Mouse (Mus musculus) urinary bladder, adult 2 months (tissue): Measurements from ENCODE around the gene Zfp715. TPM values are rescaled to one million over a fixed set of nuclear protein-coding genes. Genes with fewer than 3 reads are reported as not detected.
A peak's percentile ranks its signal among the peaks of the same experiment; 100 is the strongest.
"Not testable (repeated sequence)": the region's sequence is repeated elsewhere in the genome, so short reads cannot be mapped to it uniquely, and the experiment has no call there.

Experiments
- DNase-seq: peaks from one replicate; pipeline ENCODE4 v3.0.0; 2022; ENCODE audit warnings: low spot score
- polyA plus RNA-seq: library from polyadenylated mRNA; depleted of rRNA; stranded (reverse); fragments of >200 nt; gene quantifications from 2 replicates; pipeline ENCODE4 v1.2.3, GENCODE M21; 2012; rRNA removed

Zfp715 gene
- polyA plus RNA-seq, 1 experiment = 13.1 TPM

DNA sequence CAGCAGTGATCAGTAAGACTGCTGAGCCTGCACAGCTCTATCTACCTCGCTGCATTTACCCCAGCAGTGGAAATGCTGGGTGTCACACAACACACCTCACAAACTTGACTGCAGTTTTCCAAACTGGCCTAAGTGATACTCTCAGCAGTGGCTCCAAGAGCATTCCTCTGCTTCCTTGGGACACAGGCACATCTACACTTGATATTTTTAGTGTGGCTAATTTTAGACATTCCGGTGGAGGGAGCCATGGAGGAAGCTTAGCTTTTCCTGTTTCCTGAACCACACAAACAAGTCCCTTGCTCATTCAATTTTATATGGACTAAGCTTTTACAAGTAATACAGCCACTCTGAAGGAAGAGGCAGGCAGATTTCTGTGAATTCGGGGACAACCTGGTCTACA is 7.9 kb downstream of the Zfp715 start:
- no peak for DNase-seq

DNA sequence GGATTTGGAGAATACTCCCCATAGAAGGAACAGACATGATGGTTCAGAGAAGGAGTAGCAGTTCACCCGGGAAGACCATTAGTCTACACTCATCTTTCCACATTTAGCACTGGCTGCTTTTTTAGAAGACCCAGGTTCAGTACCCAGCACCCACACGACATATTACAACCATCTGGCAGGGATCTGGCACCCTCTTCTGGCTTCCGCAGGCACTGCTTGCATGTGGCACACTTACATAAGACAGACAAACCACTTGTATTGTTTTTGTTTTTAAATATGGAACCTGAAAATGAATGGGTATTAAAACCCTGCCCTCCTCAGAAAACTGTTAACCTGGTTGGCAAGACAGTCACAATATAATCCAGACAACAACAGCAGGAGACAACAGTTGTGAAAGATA is 21.6 kb downstream of the Zfp715 start:
- DNase-seq = no peak

DNA sequence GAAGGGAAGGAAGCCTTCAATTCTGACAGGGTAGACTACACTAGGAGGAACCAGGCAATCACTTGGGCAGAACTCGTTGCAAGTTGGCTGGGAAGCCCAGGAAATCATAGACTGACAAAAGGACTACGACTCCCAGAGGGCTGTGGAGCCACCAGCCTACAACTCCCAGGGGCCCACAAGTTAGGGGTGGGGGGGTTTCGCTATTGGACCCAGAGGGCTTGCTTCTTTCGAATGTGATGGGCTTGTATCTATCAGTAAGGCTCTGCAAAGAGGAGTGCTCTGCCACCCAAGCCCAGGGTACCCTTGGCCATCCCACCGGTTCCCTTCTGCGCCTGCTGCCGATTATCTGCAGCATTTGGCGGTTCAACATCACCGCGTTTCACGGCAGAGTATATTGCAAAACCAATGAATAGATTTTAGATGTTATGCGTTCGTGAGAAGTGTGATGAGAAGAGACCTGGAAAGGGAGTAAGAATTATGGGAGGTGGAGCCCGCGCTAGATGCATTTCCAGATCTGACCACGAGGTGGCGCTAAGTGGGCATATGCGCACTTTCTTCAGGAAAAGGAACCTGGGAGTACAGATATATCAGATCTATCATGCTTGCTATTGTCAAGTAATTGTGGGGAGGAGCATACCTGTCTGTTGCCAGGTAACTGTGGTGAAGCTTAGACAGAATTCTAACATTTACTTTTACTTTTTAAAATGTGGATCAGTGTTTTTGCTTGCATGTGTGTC is 30.1 kb downstream of the Zfp715 start:
- DNase-seq = peak; percentile 67

DNA sequence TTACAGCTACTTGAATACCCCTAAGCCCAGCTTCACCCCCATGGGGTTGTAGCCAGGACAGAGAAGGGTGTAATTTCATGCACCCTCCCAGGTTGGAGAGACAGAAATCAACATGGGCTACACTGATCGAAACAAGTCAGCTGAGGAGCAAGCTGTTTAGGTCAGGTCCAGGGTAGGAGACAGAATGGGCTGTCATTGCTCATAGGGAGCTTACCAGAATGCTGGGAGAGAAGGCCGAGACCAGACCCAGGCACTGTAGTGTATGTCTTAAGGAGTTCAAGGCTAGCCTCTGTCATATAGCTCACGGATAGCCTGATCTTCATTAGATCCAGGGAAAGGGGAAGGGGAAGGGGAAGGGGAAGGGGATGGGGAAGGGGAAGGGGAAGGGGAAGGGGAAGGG is 30.6 kb downstream of the Zfp715 start:
- no peak for DNase-seq

DNA sequence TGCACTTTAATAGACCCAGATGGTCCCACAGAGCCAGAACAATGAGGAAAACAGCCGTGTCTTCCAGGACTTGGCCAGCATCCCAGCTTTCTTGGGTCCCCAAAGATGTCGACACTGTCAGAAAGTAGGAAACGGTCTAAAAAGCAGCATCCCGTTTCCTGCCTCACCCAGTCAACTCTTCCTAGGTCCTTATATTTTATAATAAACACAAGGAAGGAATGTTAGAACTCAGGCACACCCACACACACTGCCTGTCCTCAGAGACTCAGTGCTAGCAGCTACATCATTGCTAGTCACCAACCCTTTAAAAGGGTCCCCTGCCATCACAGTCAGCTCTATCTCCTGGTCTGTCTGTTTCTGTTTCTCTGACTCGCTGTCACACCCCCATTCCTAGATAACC is 35.7 kb downstream of the Zfp715 start:
- no peak for DNase-seq

DNA sequence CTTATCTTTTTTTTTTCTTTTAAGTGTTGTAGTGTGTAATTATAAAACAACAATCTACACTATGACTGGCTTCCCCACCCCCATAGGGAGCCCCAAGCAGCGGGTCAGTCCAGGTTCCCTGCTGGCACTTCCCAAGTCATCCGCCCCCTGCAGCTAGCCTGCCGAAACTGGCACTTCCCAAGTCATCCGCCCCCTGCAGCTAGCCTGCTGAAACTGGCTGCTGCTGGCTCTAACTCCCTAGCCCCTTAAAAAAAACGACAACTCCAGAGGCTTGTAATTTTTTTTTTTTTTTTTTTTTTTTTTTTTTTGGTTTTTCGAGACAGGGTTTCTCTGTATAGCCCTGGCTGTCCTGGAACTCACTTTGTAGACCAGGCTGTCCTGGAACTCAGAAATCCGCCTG is 36.9 kb downstream of the Zfp715 start:
- DNase-seq = not testable (repeated sequence)

DNA sequence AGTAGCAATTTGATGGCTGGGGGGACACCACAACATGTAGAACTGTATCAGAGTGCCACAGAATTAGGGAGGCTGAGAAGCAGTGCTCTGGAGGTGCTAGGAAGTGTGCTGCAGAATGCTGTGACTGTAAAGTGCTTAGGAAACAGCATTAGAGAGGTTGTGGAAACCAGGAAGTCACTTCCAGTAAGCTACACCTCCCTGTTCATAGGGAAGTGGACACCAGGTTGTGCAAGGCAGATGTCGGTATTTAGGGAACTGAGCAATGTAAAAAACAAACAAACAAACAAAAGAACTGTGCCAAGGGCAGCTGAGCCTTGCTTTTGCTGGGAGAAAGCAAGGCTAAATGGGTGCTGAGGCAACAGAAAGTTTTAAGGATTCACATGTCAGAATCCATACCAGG is 39.6 kb downstream of the Zfp715 start:
- no peak for DNase-seq

DNA sequence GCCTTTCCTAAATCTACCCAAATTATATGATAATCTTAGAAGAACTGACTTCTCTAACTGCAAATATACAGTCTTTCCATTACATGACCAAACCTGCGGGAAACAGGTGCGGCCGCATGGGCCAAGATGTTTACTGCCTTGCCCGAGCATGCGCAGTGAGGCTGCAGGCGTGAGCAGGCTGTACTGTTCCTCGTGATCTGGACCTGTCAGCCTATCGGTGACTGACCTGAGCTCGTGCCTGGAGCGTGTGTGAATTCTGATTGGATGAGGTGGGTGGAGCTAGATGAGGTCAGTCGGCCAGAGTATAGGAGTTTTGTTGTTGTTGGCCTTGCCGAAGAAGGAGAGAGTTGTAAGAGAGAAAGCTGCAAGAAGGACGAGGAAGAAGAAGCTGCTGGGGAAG is 45.7 kb downstream of the Zfp715 start:
- DNase-seq = not testable (repeated sequence)

DNA sequence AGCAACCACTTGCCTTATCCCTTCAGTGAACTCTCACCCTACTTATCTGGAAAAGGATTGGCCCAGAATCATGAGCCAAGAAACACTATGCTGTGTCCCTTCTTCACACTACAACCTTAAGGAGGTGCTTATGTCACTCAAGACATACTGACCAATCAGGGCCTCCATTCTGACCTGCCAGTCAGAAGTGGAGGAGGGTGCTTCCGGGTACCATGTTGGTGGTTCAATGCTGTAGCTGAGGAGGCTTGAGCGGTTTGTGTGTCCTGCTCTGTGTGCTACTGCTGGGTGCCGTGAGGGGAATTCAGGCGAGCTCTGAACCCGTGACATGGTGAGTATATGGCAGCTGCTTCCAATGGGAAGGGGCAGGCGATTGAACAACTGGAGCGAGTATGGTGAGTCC is 59.6 kb downstream of the Zfp715 start:
- no peak for DNase-seq

DNA sequence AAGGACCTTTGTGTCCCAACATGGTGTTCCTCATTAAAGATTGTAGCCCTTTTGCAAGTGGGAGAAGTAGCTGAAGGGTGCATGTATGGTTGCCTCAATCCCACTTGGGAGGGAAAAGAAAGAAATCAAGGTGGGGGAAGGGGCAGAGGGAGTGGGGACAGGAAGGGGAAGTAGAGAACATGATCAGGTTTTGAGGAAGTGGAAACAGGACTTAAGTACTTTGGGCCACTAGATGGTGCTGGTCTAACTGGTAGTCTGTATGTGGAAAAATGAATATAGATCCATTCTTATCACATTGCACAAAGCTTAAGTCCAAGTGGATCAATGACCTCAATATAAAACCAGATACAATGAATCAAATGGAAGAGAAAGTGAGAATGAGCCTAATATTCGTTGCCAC is 62.4 kb downstream of the Zfp715 start:
- not testable (repeated sequence) for DNase-seq

Other genes starting within 250 kb of the Zfp715 start
- not detected in 2 replicates for gene Zfp936, start 199.1 kb downstream of the Zfp715 start, polyA plus RNA-seq
- gene Siglecf, start 38.0 kb upstream of the Zfp715 start, polyA plus RNA-seq = 0.30 and 0.50 TPM in 2 replicates
- 2.0 TPM in 2 replicates for gene Siglecg, start 94.9 kb upstream of the Zfp715 start, polyA plus RNA-seq
- gene Lim2, start 114.4 kb upstream of the Zfp715 start, polyA plus RNA-seq = not detected in 2 replicates
- 4.0 and 4.4 TPM in 2 replicates for gene Nkg7, start 123.8 kb upstream of the Zfp715 start, polyA plus RNA-seq
- not detected in 2 replicates for gene Cldnd2, start 127.5 kb upstream of the Zfp715 start, polyA plus RNA-seq
- 244 and 246 TPM in 2 replicates for gene Etfb, start 130.8 kb upstream of the Zfp715 start, polyA plus RNA-seq
- 0.12 and 0.56 TPM in 2 replicates for gene Gm45233, start 130.8 kb upstream of the Zfp715 start, polyA plus RNA-seq
- 2.7 and 3.1 TPM in 2 replicates for gene Vsig10l, start 149.9 kb upstream of the Zfp715 start, polyA plus RNA-seq
- 3.7 and 7.2 TPM in 2 replicates for gene Iglon5, start 176.8 kb upstream of the Zfp715 start, polyA plus RNA-seq
- not detected in 2 replicates for gene 4931406B18Rik, start 192.6 kb upstream of the Zfp715 start, polyA plus RNA-seq
- 5.9 and 7.2 TPM in 2 replicates for gene Cd33, start 231.1 kb upstream of the Zfp715 start, polyA plus RNA-seq
- gene Zfp658, start 249.0 kb upstream of the Zfp715 start, polyA plus RNA-seq = 4.0 and 4.3 TPM in 2 replicates